Mouse (Mus musculus): ENCODE measurements at regions not wholly inside any gene's neighbourhood (a gene's known extent, or its start where the extent isn't known, plus 50 kb on each side); places are given as distances from the start of the nearest gene placed in this dataset.
"Not testable (repeated sequence)": the region's sequence is repeated elsewhere in the genome, so short reads cannot be mapped to it uniquely, and the experiment has no call there.

DNA sequence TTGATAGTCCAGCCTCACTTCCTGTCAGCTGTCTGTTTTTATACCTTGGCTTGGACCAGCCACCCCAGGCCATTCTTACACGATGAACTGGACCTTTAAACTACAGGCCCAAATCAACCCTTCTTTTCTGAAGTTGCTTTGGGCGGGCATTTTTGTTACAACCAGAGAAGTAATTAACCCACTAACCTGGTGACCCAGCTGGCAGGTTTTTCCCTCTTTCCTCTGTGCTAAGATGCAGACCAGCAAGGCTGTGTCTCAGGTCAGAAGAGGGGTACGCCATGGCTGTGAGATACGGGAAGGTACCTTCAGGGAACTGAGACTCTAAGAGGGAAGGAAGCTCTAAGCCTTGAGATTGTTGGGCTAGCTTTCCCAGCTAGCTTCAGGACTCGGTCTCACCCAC is 105.7 kb upstream of the Klf3 start:
- no peak for DNase-seq (ENCODE audit: low spot score)

DNA sequence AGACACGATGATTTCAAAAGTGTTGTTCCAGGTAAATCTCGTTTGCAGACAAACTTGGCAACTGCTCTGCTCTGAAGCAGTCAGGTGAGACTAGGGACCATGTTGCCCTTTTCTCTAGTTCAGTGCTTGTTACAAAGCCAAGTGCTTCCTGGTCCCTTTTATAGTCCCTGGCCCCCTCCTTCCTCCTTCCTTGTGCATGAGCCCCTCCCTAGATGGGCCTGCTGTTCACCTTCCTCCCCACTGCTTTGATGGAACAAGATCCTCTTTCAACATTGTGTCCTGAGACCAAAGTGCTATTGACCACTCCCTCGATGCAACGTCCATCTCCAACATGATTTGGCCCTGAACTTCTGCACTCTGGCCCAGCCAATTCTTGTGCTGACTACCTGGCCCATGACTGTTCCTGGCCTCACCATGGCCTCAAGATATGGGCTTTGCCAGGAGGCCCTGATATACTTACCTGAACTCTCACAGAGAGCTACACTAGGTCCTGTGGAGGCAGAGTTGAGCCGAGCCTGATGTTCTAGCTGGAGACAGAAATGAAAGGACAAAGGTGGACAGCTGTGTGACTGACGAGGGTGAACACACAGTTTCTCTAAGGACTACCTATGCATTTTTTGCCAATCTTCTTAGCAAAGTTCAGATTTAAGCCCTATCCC is 104.6 kb upstream of the Klf3 start:
- no peak for DNase-seq (ENCODE audit: low spot score)

- DNase-seq (ENCODE audit: low spot score): no peak
These were observed 103.2 kb upstream of the Klf3 start for GRCm38 (mm10) chr5:64700030-64700429.

DNA sequence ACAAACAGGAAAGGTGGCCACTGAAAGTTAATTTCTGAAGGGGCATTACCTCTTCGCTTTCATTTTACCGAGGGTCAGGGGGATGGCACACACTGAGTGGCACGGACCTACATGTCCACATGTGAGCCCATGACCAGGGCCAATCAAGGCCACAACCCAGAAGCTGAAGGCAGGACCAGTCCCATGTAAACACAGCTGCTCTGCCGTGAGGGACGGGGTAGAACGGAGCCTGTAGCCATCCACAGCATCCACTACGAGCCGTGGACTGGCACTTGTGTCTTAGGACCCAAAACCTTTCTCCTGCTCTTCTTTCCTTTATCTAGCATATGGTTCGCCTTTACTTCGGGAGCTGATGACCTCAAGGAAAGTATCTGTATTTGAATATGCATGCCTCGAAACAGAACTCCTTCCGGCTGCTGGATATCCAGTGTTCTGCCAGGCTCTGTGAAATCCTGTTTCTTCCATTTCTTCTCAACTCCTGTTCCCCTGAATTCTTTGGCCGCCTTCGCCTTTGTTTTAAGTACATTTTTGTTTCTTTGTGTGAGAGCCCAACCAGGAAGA is 101.9 kb upstream of the Klf3 start:
- DNase-seq (ENCODE audit: low spot score): no peak

DNA sequence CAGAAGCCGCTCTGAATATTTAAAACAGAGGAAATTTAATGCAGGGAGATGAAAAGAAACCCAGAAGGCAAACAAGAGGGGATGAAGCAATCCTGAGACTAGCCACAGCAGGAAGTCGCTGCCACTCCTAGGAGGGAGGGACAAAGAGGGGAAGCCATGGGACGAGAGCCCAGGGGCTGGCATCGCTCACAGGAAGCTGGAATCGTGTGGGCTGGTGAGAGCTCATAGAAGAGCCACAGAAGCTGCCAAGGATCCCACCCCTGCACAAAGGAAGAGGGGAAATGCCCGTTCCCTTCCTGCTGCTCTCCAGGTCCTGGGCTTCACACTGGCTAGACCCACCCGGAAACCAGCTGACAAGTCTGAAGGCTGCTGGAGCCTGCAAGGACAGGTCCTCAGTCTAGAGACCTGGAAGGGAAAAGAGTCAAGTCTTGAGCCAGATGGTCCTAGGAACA is 101.4 kb upstream of the Klf3 start:
- peak; percentile 58 for DNase-seq (ENCODE audit: low spot score)

DNA sequence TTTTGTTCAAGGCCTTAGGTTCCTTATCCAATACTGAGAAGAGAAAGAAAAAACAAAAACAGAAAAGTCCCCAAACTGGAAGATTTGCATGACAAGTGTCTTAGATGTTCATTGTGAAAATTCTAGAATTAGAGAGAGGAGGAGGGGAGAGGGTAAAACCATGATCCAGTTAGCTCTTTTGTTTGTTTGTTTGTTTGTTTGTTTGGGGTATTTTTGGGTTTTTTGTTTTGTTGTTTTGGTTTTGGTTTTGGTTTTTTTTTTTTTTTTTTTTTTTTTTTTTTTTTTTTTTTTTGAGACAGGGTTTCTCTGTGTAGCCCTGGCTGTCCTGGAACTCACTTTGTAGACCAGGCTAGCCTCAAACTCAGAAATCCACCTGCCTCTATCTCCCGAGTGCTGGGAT is 100.8 kb upstream of the Klf3 start:
- DNase-seq (ENCODE audit: low spot score): not testable (repeated sequence)

DNA sequence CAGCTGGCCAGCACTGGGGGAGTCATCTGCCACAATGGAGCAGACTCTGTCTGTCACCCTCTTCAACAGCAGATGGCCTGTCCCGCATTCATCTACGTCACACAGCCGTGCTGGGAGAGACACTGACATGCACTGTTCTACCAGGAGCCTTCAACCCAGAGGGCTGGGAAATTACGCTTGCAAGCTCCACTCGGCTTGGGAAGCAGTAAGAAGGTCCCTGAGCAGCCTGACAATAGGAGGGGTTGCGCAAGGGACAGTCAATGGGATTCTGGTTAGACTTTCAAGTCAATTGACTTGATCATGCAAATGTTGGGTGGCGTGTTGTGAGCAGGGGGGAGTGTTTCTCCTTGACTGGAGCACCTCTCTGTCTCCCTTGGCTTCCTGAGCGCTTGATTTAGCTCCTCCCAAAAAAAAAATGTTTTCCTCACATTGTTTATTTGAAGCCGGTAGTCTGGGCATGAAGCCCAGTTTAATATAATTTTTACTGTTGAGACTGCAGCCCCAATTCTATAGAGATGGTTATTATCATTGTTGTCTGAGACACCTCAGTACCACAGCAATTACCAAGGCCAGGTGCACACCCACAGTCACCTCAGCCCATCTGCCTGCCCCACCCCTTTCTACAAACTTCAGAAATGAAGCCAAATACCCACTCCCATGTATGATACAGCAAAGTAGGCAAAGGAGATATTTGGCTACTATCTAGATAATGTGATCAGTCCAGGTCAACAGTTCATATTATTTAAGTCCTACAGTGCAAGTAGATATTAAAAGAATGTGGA is 99.9 kb upstream of the Klf3 start:
- DNase-seq (ENCODE audit: low spot score): no peak

DNA sequence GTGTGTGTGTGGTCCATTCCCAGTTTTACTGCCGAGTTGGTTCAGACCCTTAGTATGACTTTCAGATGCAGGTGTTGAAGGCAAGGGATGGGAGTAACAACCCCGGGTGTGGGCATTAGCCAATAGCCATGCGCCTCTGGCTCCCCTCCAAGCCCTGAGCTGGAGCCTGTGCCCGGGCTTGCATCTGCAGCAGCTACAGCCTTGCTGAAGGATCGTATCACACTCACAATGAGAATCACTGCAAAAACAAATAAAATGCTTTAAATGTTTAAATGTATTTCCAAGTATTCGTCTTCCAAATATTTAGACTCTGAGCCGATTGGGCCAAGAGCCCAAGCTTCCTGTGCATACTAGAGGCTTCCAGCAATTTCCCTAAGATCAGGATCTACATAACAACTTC is 99.0 kb upstream of the Klf3 start:
- DNase-seq (ENCODE audit: low spot score): no peak

DNA sequence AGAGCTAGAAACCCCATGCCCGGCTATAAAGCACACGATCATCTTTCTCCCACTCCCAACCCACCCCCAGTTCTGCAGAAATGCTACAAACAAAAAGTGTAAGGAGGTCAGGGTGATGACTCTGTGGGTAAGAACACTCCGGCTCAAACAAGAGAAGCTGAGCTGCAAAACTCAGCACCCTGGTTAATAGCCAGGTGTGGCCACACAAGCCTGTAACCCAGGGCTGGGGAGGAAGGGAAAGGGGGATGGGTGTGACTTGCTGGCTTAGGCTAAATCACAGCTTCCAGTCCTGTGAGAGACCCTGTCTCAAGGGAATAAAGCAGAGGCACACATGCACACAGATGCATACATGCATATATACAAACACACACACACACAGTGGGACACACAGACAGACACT is 96.6 kb upstream of the Klf3 start:
- DNase-seq (ENCODE audit: low spot score): no peak

DNA sequence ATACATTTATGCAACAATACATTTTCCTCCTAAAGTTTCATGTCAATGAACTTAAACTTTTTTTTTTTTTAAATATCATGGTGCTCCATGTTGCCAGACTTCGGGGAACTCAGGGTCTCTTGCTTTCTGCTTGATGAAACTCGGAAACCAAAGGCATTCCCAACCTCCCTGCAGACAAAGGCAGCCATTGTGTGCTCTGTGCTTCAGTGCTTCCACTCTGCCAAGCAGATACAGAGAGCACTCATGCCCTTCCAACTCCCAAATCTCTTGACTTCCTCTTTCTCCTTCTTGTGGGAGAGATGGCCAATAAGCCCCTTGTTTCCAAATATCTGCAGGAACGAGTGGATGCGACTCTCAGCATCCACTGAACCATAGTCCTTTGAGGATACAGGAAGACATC is 94.0 kb upstream of the Klf3 start:
- no peak for DNase-seq (ENCODE audit: low spot score)

DNA sequence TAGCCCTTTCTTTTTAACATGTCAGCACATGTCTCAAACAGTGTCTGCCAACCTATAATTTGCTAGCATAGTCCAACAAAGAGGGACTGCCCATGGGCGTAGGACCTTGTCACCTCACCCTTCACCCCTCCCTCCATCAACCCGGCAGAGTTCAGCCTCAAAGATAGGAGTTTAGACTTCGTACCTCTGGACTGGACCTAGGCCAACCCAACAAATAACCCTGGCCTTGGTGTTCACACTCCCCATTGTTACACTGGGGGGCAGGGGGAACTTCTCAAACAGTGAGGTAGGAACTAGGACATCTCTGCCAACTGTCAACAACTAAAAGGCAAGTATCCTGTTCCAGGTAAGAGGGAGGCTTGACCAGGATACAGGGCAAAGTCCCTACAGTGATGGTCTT is 93.0 kb upstream of the Klf3 start:
- no peak for DNase-seq (ENCODE audit: low spot score)

GRCm38 (mm10) chr5:64710968-64711367 is 92.2 kb upstream of the Klf3 start:
- no peak for DNase-seq (ENCODE audit: low spot score)

DNA sequence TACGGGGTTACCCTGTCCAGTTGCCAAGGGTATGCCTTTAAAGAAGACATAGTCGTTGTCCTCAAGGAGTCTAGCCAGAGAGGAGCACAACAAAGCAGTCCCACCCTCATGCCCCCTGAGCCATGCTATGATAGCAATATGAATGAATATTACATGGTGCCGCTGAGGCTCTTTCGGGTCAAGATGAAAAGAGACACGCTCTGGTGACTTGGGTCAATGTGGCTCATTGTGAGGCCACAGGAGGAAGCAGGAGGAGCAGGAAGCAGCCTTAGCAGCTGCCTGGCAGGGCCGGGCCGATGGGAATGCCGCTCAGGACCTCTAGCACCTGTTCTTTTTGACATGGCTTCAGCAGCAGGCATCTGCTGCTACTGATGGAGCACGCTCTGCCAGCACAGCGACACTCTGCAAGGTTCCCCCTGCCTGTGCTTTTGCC is 89.0 kb upstream of the Klf3 start:
- no peak for DNase-seq (ENCODE audit: low spot score)

- no peak for DNase-seq (ENCODE audit: low spot score)
These were observed 88.5 kb upstream of the Klf3 start for GRCm38 (mm10) chr5:64714710-64715109.

- no peak for DNase-seq (ENCODE audit: low spot score)
These were observed 86.6 kb upstream of the Klf3 start for GRCm38 (mm10) chr5:64716551-64716950.

- DNase-seq (ENCODE audit: low spot score): no peak
These were observed 81.0 kb upstream of the Klf3 start for GRCm38 (mm10) chr5:64722211-64722610.

DNA sequence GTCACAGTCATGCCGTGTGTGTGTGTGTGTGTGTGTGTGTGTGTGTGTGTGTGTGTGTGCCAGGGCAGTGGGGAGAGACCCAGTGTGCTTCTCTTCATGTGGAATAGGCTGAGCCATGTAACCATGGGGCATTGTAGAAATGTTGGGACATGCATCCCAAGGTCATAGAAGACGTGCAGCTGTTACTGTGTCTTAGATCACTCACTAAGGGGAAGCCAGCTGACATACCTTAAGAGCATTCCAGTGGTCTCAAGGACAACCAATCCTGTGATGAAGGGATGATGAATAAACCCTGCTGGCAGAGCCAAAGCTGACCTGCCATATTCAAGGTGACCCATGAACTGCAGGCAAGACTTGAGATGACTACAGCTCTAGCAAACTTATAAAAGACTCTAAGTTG is 75.3 kb upstream of the Klf3 start:
- DNase-seq (ENCODE audit: low spot score): no peak

GRCm38 (mm10) chr5:64732356-64732755 is 70.8 kb upstream of the Klf3 start:
- DNase-seq (ENCODE audit: low spot score): no peak

- DNase-seq (ENCODE audit: low spot score): no peak
These were observed 66.2 kb upstream of the Klf3 start for GRCm38 (mm10) chr5:64736985-64737384.

GRCm38 (mm10) chr5:64738096-64738780 is 65.0 kb upstream of the Klf3 start:
- no peak for DNase-seq (ENCODE audit: low spot score)

DNA sequence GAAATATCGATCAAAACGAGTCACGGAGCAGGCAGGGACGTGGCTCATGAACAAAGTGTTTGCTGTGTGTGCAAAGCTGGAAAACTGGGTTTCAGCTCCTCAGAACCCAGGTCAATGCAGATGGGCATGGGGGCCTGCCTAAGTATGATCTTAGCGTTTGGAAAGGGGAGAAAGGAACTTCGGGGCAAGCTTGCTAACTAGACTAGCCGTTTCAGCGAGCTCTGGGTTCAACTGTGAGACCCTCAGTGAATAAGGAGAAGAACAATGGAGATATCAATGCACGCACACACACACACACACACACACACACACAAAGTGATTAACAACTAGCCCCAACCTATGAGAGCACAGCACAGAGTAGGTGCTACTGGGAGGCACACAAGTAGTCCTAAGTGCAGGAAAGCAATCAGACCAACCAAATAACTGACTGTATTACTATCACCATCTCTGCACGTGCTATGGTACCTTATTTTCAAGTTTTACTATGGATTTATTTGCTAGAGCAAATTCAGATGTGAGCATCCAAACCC is 64.3 kb upstream of the Klf3 start:
- DNase-seq (ENCODE audit: low spot score): no peak
